Mouse (Mus musculus): ENCODE results near the gene Sgsh.

The Sgsh gene

GRCm38 (mm10) chr11:119306762-119307657, 48.3 kb downstream of the Sgsh start:
- DNase-seq, result no peak

DNA sequence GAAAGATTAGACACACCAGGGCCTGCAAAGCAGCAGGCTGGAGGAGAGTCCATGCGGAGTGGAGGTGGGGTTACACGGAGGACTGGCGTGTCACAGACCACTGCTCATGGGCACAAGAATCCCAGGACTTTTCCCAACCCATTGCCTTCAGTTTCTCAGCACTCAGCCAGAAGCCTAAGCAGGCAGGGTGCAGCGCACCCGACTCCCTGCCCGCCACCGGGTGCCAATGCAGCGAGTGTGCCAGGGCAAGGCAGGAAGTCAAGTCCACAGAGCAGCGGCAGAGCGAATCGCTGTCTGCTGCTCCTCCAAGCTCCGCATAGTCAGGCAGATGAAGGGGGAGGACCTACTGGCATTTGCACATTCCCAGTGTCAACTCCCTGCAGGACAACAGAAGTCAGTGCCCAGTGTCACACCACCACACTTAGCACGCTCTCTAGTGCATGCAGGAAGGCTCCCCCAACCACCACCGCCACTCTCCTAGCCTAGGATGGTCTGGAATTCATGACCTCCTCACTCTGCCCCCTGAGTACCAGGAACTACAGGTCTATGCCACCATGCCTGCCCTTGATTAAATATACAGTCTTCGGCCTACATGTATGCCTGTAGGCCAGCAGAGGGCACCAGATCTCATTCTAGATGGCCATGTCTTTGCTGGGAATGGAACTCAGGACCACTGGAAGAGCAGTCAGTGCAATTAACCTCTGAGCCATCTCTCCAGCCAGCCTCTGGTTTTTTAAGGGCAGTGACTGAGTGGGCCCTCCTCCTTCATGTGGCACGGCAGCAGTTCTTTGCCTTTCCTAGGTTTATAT, 50.2 kb downstream of the Sgsh start:
- DNase-seq, result no peak

DNA sequence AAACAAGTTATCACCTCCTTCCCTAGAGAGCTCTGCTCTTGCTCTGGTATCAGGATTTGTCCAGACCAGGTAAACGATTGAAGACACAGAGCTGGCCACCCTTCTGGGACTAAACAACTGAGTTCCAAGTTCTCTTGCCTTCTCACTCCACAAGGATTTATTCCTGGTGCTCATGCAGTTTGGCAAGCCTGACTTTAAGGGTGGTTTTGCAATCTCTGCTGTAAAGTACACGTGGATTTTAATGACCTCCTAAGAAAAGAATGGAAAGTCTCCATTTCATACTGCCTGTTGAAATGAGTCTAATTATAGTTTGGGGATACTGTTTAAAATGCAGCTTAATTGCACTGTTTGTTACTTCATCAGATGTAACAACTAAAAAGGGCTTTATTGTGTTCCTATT, 54.4 kb downstream of the Sgsh start:
- no peak for DNase-seq

DNA sequence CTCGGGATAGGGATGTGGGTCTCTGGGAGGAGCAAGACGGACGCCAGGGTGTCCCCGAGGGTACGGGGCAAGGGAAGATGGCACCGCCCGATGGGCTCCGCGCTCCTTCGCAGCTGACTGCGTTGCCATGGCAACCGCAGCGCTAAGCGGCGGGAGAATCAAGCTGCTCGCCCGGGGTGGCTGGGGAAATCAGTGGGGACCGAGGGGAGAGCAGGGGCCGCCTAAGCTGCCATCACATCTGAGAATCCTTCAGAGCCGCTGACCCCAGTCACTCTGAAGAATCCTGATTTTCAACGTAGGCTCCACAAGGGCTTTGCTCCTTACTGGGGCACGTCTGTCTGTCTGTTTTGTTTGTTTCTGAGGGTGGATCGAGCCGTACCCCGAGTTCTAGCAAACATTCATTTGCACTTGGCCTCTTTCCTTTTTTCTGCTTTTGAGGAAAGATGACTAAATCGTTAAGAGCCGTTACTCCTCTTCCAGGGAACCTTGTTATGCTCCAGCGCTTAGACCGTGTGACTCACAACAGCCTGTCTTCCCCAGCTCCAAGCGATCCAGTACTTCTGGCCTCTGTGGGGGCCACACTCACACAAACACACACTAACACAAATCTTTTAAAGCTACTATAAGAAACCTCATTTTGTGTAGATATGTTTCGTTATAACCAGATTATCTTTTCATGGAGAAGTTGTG, 54.9 kb downstream of the Sgsh start:
- DNase-seq, result no peak

- peak; percentile 96 for DNase-seq
These were observed 55.7 kb downstream of the Sgsh start, which contains the start of gene Eif4a3 for GRCm38 (mm10) chr11:119299391-119300245. Eif4a3 (minus strand) TSS chr11:119300089.

DNA sequence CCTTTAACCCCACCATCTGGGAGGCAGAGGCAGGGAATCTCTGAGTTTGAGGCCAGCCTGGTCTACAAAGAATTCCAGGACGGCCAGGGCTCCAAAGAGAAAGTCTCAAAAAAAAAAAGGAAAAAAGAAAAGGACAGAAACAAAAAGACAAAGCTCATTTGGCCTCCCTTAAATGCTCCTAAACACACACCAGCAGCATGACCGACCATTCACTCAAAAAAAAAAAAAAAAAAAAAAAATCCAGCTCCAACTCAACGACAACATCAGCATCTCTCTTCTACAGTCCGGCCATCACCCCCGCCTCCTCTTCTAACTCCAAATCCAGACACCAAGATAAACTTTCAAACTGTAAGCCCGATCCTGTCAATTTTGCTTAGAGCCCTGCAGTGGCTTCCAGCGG, 56.4 kb downstream of the Sgsh start:
- DNase-seq, result no peak

- DNase-seq, result no peak
These were observed 57.3 kb downstream of the Sgsh start for GRCm38 (mm10) chr11:119297996-119298395.

All from cerebellum, adult 8-10 months (tissue).